Mouse (Mus musculus) intestine, embryonic 14.5 days (tissue): ENCODE data around the gene Tlx2. TPM values are rescaled to one million over a fixed set of nuclear protein-coding genes. Genes with fewer than 3 reads are reported as not detected.
A peak's percentile ranks its signal among the peaks of the same experiment; 100 is the strongest.

Source experiments
- ATAC-seq: fragments of 200-750 bp; cut with Nextera tagmentation; replicated peaks from 2 replicates; pipeline ENCODE4 v1.8.0; 2017; ENCODE audit warnings: low read depth, moderate number of reproducible peaks, moderate TSS enrichment, moderate library complexity; ENCODE audit not compliant: low FRiP score, low TSS enrichment
- DNase-seq: peaks from one replicate; pipeline ENCODE4 v3.0.0-alpha.2; 2018; ENCODE audit warnings: low spot score
- H3K27ac ChIP-seq: fragments of 300-500 bp; sonication (generic); 2 replicates; pipeline ENCODE4 v1.5.1; 2014; ENCODE audit warnings: low read depth, mild to moderate bottlenecking, control low read depth
- H3K27me3 ChIP-seq: fragments of 300-500 bp; sonication (generic); replicated peaks from 2 replicates; pipeline ENCODE4 v1.6.1; 2014; ENCODE audit warnings: low read length, control low read depth; ENCODE audit not compliant: control insufficient read depth, insufficient read depth
- H3K36me3 ChIP-seq: fragments of 300-500 bp; sonication (generic); 2 replicates; pipeline ENCODE4 v1.6.1; 2014; ENCODE audit warnings: low read length, control low read depth; ENCODE audit not compliant: control insufficient read depth, insufficient read depth
- H3K4me1 ChIP-seq: fragments of 300-500 bp; sonication (generic); replicated peaks from 2 replicates; pipeline ENCODE4 v1.6.1; 2014; ENCODE audit warnings: low read length, control low read depth, mixed read lengths; ENCODE audit not compliant: control insufficient read depth, insufficient read depth
- H3K4me2 ChIP-seq: fragments of 300-500 bp; sonication (generic); 2 replicates; pipeline ENCODE4 v1.6.1; 2014; ENCODE audit warnings: low read length
- H3K4me3 ChIP-seq: fragments of 300-500 bp; sonication (generic); 2 replicates; pipeline ENCODE4 v1.5.1; 2014; ENCODE audit warnings: low read depth, low read length, control low read depth, mixed read lengths
- H3K9ac ChIP-seq: fragments of 300-500 bp; sonication (generic); 2 replicates; pipeline ENCODE4 v1.6.1; 2014; ENCODE audit warnings: mild to moderate bottlenecking, low read length
- H3K9me3 ChIP-seq: fragments of 300-500 bp; sonication (generic); 2 replicates; pipeline ENCODE4 v1.6.1; 2016; ENCODE audit warnings: low read length, control low read depth; ENCODE audit not compliant: control insufficient read depth
- WGBS: fragments of 180-500 bp; shearing (Covaris S2); extraction: QIAGEN DNeasy Blood & Tissue Kit; methylation state at CpG from one replicate; pipeline ENCODE4 v1.1.7; 2014; 5-methylcytosine and 5-hydroxymethylcytosine counted together
- polyA plus RNA-seq: library from polyadenylated mRNA; unstranded; fragments of >200 nt; fragmentation: Nextera tagmentation; extraction: Ambion mirVana; gene quantifications from 2 replicates; pipeline ENCODE4 v1.2.1, GENCODE M21; 2014

Gene Tlx2
- polyA plus RNA-seq, 1 experiment from 2014 or later: 36.4 TPM

DNA sequence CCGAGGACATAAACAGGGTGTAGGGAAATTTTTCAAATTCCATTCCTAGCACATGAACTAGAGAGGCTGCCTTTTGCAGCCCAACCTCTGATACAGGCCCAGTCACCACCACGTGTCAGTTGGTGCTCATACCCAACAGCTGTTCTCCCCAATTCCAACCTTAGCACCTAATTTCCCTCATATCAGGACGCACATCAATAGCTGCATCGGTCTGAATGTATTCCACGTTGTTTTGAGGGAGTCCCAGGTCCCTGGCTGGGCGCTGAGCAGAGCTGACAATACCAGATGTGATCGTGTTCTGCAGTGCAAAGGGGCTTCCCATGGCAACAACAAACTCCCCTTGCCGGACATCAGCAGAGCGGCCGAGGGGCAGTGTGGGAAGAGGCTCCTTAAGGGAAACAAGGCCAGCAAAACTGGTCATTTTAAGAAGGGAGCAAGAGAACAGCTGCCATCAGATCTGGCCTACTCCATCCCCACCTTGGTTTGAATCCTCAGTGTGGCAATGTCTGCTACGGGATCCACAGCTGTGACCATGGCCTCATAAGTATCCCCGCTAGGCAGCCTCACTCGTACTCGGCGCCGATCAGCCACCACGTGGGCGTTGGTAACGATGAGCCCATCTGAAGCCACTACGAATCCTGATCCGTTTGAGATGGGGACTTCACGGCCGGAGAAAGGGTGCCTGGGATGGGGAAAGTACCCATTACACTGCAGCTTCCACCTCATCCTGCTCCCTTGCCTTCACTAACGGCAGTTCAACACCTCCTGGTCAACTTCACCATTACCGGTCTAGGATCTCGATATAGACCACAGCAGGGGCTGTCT lies 16.7 kb downstream of the Tlx2 start:
- H3K27me3 ChIP-seq: no peaks in the 10 kb centered on the region
- peaks cover 25% of the 10 kb centered on the region for H3K4me1 ChIP-seq
- DNase-seq (peak; percentile 79), ATAC-seq (no peak)
- H3K4me2 ChIP-seq: peak overlapping the region; percentile 79
- 2% methylated on average over 26 of the region's 26 CpGs for WGBS
- H3K4me3 ChIP-seq: peak overlapping the region; percentile 99
- H3K27ac ChIP-seq: peak overlapping the region; percentile 62; the same call in 1 of the 2 replicates
- peaks cover 32% of the 10 kb centered on the region for H3K36me3 ChIP-seq
- H3K9me3 ChIP-seq: no peaks in the 10 kb centered on the region
- peak overlapping the region; percentile 64 for H3K9ac ChIP-seq

DNA sequence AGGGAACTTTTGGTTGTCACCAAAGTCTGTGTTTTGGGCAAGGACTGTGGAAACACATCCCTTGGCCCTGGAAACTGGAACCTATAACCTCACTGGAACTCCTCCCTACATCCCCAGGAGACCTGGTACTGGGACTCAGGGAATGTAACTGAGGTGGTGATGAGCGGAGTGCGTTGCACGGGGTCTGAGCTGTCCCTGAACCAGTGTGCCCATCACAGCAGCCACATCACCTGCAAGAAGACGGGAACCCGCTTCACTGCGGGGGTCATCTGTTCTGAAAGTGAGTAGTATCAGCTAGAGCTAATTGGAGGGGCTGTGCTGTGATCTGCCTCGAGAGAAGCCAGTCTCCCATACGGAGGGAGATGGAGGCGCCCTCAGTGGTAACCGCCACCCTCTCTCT lies 20.7 kb downstream of the Tlx2 start:
- H3K9me3 ChIP-seq: no peaks in the 10 kb centered on the region
- no peak overlapping the region for H3K4me2 ChIP-seq
- DNase-seq (no peak), ATAC-seq (no peak)
- peaks cover 18% of the 10 kb centered on the region for H3K36me3 ChIP-seq
- no peaks in the 10 kb centered on the region for H3K27me3 ChIP-seq
- no peak overlapping the region for H3K9ac ChIP-seq
- no peak overlapping the region for H3K4me3 ChIP-seq
- peaks cover 15% of the 10 kb centered on the region for H3K4me1 ChIP-seq
- no peak overlapping the region for H3K27ac ChIP-seq
- WGBS: 67% methylated on average over 10 of the region's 10 CpGs

DNA sequence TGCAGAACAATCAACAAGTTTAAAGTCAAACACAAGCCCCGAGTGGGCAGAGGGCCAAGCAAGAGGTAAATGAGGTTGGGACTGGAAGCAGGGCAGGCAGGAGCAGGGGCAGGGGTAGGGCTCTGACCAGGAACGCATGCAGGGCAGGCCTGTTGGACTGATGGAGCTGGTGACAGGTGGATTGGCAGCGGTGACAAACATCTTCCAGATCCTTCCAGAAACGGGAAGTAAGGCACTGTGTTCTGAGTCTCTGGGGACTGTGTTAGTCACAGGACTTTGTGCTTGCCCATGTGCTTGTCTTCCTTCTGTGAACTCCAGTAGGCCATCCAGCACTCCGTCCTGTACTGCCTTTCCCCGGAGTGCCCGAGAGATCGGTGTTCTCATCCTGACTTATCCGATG lies 25.4 kb downstream of the Tlx2 start:
- Histone ChIP-seq H3K4me2 (no peak overlapping the region), H3K27ac (no peak overlapping the region), H3K27me3 (no peaks in the 10 kb centered on the region), H3K9me3 (no peaks in the 10 kb centered on the region), H3K4me1 (no peaks in the 10 kb centered on the region), H3K4me3 (no peak overlapping the region), H3K36me3 (no peaks in the 10 kb centered on the region), H3K9ac (no peak overlapping the region)
- ATAC-seq (no peak), DNase-seq (no peak)
- 75% methylated on average over 9 of the region's 9 CpGs for WGBS

DNA sequence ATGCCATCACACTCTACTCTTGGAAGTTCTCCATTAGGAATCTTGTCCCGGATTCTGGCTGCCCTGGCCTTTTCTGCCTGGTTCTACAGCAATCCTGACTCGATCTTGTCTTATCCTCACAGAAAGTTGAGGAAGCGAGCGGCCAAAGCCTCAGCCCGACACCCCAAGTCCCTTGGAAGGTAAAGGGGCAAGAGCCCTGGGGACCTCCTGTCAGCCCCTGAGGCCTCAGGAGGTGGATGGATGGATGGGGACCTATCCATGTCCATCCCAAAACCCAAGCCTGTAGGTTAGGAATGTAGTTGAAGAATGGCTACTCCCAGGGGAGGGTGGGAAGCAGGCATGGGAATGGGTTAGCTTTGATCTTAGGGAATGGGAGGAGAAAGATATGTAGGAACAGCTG lies 26.1 kb downstream of the Tlx2 start:
- WGBS: 89% methylated on average over 5 of the region's 5 CpGs
- no peaks in the 10 kb centered on the region; the same call in 1 of the 2 replicates for H3K4me1 ChIP-seq

DNA sequence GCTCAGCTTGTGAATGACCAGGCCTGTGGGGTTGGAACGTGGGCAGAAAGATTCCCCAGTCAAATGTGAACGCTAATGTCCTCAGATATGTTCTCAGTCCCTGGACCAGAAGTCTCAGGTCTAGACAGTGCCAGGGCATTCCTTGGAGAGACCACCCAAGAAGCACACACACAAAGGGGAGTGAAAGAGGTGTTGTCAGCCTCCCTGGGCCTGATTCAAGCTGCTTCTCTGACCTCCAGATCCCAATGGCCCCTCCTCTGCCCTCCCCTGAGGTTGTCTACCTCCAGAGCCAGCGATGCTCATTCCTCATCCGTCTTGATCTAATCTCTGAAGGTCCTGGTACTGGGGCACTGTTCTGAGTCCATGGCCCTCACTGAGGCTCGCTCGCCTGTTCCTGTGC lies 26.5 kb downstream of the Tlx2 start:
- no peaks in the 10 kb centered on the region for H3K9me3 ChIP-seq
- no peak for DNase-seq
- 52% methylated on average over 6 of the region's 6 CpGs for WGBS
- ATAC-seq: no peak
- no peak overlapping the region for H3K4me2 ChIP-seq
- peaks cover 4% of the 10 kb centered on the region for H3K4me1 ChIP-seq
- H3K27ac ChIP-seq: no peak overlapping the region
- H3K4me3 ChIP-seq: no peak overlapping the region
- H3K36me3 ChIP-seq: no peaks in the 10 kb centered on the region
- no peak overlapping the region for H3K9ac ChIP-seq
- H3K27me3 ChIP-seq: no peaks in the 10 kb centered on the region

More for the DNA sequence above, 26.1 kb downstream of the Tlx2 start:
- ATAC-seq (no peak), DNase-seq (no peak)
- Histone ChIP-seq H3K4me2 (no peak overlapping the region), H3K27me3 (no peaks in the 10 kb centered on the region), H3K4me3 (no peak overlapping the region), H3K27ac (no peak overlapping the region), H3K9me3 (no peaks in the 10 kb centered on the region), H3K36me3 (no peaks in the 10 kb centered on the region), H3K9ac (no peak overlapping the region)

DNA sequence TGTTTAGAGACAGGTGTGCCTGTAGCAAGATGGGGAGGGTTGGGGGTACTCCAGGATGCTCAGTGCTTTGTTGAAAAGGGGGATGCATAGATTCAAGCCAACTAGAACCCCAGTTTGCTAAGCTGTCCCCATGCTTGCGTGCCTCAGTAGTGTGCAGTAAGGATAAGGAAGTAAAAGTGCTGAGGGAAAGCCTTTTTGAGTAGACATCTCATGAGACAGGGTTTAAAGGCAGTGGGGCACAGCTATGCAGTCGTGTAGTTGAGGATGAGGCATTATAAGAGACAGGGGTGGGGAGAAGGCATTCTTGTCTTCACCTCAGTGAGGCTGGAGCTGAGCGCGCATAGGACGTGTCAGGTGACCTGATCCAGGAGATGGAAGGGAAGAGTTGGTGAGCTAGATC lies 29.5 kb downstream of the Tlx2 start:
- H3K36me3 ChIP-seq: no peaks in the 10 kb centered on the region
- H3K4me3 ChIP-seq: no peak overlapping the region
- peaks cover 15% of the 10 kb centered on the region for H3K4me1 ChIP-seq
- no peaks in the 10 kb centered on the region for H3K27me3 ChIP-seq
- H3K4me2 ChIP-seq: no peak overlapping the region
- H3K9me3 ChIP-seq: no peaks in the 10 kb centered on the region
- H3K9ac ChIP-seq: no peak overlapping the region
- 71% methylated on average over 5 of the region's 5 CpGs for WGBS
- no peak for ATAC-seq
- DNase-seq: no peak
- H3K27ac ChIP-seq: no peak overlapping the region

DNA sequence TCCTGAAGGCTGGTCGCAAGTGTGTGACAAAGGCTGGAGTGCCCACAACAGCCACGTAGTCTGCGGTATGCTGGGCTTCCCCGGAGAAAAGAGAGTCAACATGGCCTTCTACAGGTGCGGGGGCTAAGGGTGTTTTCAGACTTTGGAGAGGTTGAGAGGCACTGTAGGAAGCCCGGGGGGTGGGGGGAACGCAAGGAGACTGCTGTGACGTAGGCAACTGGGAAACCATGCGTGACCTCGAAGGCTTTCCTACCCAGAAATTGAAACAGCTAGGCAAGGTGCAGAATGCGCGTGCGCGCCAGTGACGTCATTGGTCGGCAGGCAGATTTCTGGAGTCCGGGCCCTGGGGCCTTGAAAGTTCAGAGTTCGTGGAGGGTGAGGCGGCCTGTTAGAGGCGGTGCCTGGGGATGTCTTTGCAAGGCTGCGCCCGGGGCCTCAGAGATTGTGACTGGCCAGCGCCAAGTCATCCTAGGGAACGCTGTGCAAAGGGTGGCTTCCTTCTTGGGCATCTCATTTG lies 31.5 kb downstream of the Tlx2 start:
- Histone ChIP-seq H3K4me1 (peaks cover 20% of the 10 kb centered on the region), H3K4me3 (peak overlapping the region; percentile 20; the same call in 1 of the 2 replicates), H3K27me3 (no peaks in the 10 kb centered on the region), H3K36me3 (no peaks in the 10 kb centered on the region), H3K9me3 (no peaks in the 10 kb centered on the region), H3K9ac (no peak overlapping the region), H3K27ac (no peak overlapping the region), H3K4me2 (peak overlapping the region; percentile 52)
- peak; percentile 38; the same call in 1 of the 2 replicates for ATAC-seq
- peak; percentile 93 for DNase-seq
- WGBS: 10% methylated on average over 24 of the region's 24 CpGs

DNA sequence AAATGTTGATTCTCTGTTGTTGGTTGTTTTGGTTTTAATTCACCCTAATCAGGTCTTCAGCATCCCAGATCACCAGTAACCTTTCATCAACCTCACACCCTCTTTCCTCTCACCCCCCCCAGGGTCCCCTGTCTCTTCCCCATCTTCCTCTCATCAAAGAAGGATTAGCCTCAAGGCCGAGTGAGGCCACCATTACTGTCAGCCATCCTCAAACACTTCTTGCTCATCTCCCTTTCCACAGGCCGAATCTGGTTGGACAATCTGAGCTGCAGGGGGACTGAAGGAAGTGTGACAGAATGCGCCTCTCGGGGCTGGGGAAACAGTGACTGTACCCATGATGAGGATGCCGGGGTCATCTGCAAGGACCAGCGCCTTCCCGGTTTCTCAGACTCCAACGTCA lies 32.9 kb downstream of the Tlx2 start:
- no peak overlapping the region for H3K4me2 ChIP-seq
- DNase-seq: no peak
- H3K36me3 ChIP-seq: no peaks in the 10 kb centered on the region
- ATAC-seq: no peak
- H3K9me3 ChIP-seq: no peaks in the 10 kb centered on the region
- H3K9ac ChIP-seq: no peak overlapping the region
- H3K4me3 ChIP-seq: no peak overlapping the region
- H3K27me3 ChIP-seq: no peaks in the 10 kb centered on the region
- no peak overlapping the region for H3K27ac ChIP-seq
- peaks cover 23% of the 10 kb centered on the region for H3K4me1 ChIP-seq
- 82% methylated on average over 8 of the region's 8 CpGs for WGBS
